Mouse (Mus musculus) bone marrow, adult 2 months (tissue): ENCODE measurements at regions not wholly inside any gene's neighbourhood (a gene's known extent, or its start where the extent isn't known, plus 50 kb on each side); places are given as distances from the start of the nearest gene placed in this dataset.

Experiments used
- CTCF ChIP-seq: fragments of 200-500 bp; IDR thresholded peaks from 2 replicates; pipeline ENCODE4 v1.5.1; 2011; ENCODE audit warnings: low read length, control low read depth; ENCODE audit not compliant: control insufficient read depth, insufficient read depth
- POLR2A ChIP-seq: fragments of 200-500 bp; IDR thresholded peaks from 2 replicates; pipeline ENCODE4 v1.6.1; 2011; ENCODE audit warnings: low read depth, mild to moderate bottlenecking, control low read depth, low read length, borderline replicate concordance; ENCODE audit not compliant: control insufficient read depth

GRCm38 (mm10) chr11:84648899-84649298, 123.6 kb upstream of the Lhx1 start:
- TF ChIP-seq POLR2A = no peak
- no peak for TF ChIP-seq CTCF
